Mouse (Mus musculus) testis, adult 2 months (tissue): ENCODE data around the gene Tmem132a. TPM values are rescaled to one million over a fixed set of nuclear protein-coding genes. Genes with fewer than 3 reads are reported as not detected.
A peak's percentile ranks its signal among the peaks of the same experiment; 100 is the strongest.

Source experiments
- H3K27ac ChIP-seq: fragments of 200-500 bp; 2 replicates; pipeline ENCODE4 v1.5.1; 2012; ENCODE audit warnings: low read depth, low read length; ENCODE audit not compliant: control insufficient read depth, insufficient read depth
- H3K27me3 ChIP-seq: fragments of 200-500 bp; 2 replicates; pipeline ENCODE4 v1.6.1; 2012; ENCODE audit warnings: mild to moderate bottlenecking, low read length, moderate library complexity; ENCODE audit not compliant: control insufficient read depth, insufficient read depth
- H3K36me3 ChIP-seq: fragments of 200-500 bp; 2 replicates; pipeline ENCODE4 v1.6.1; 2012; ENCODE audit warnings: mild to moderate bottlenecking, low read length; ENCODE audit not compliant: control insufficient read depth, insufficient read depth
- H3K4me1 ChIP-seq: fragments of 200-500 bp; 2 replicates; pipeline ENCODE4 v1.6.1; 2012; ENCODE audit warnings: low read length; ENCODE audit not compliant: control insufficient read depth, insufficient read depth
- H3K4me3 ChIP-seq: fragments of 200-500 bp; 2 replicates; pipeline ENCODE4 v1.5.1; 2012; ENCODE audit warnings: low read depth, mild to moderate bottlenecking, low read length, moderate library complexity, mixed read lengths; ENCODE audit not compliant: control insufficient read depth
- CTCF ChIP-seq: fragments of 200-500 bp; IDR thresholded peaks from 2 replicates; pipeline ENCODE4 v1.5.1; 2012; ENCODE audit warnings: low read depth, mild to moderate bottlenecking, inconsistent platforms, low read length, moderate library complexity; ENCODE audit not compliant: control insufficient read depth, insufficient read depth, insufficient replicate concordance
- POLR2A ChIP-seq: fragments of 200-500 bp; IDR thresholded peaks from 2 replicates; pipeline ENCODE4 v1.6.1; 2012; ENCODE audit warnings: low read depth, mild to moderate bottlenecking, inconsistent platforms, low read length, moderate library complexity; ENCODE audit not compliant: control insufficient read depth
- polyA plus RNA-seq: library from polyadenylated mRNA; depleted of rRNA; stranded (reverse); fragments of >200 nt; gene quantifications from 2 replicates; pipeline ENCODE4 v1.2.3, GENCODE M21; 2012

Tmem132a gene
- polyA plus RNA-seq, 1 experiment: 2.6 TPM

DNA sequence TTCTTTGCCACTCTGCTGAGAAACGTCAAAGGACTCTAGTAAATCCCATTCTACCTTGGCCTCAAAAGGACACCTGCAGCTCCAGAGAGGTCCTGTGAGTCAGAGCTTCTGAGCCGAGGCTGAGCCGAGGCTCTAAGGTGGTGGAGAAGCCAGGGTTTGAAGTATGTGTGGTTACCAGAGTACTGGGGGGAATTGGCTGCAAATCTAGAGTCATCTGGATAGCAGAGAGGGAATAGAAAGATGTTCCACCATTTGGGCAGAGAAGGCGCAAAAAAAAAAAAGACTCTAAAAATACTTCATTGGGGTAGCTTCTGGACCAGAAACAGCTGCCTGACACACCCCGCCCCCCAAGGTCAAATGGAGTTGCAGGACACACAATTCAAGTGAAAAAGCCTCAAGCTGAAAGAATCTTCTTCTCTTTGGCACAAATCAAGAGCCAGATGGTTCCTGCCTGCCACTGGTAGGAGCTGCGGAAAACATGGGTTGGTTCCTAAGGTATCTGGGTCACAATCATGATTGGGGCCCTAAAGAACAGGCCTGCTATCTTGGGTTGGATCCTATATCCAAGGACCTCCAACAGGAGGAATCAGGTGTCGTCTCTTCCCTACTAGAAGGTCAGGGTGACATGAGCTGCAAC is 8.6 kb upstream of the Tmem132a start:
- Histone ChIP-seq H3K4me1 (peaks cover 8% of the 10 kb centered on the region), H3K4me3 (no peak overlapping the region; the same call in 1 of the 2 replicates), H3K27me3 (no peaks in the 10 kb centered on the region), H3K36me3 (no peaks in the 10 kb centered on the region), H3K27ac (no peak overlapping the region)
- TF ChIP-seq CTCF: no peak
- TF ChIP-seq POLR2A: no peak

DNA sequence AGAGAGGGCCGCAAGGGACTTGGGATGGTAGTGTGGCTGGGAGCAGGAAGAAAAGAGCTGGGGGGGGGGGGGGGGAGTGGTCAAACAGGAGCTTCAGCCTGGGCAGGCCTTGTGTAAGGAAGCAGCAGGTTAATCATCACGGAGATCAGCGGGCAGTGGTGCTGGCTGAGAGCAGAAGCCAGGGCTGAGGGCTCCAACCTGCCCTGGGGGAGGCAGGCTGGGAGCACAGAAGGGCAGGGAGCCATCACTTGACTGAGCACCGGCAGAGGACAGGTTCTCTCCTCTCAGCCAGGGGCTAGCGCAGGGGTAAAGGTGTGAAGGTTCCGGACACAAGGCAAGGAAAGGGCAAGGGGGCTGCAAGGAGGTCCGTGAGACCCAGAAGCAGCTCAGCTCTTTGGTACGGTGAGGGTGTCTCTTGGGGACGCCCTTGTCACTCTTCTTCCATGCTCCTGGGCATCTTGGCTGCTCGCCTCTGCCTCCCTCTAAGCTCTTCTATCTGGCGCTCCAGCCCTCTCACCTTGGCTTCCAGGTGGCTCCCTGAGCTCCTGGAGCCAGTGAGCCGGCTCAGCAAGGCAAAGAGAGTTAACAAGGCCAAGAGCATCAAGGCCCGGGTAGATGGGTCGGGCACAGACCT is 1.7 kb upstream of the Tmem132a start:
- H3K36me3 ChIP-seq: no peaks in the 10 kb centered on the region
- TF ChIP-seq POLR2A (no peak), CTCF (no peak)
- H3K27ac ChIP-seq: no peak overlapping the region
- no peaks in the 10 kb centered on the region for H3K27me3 ChIP-seq
- H3K4me1 ChIP-seq: peaks cover 10% of the 10 kb centered on the region
- no peak overlapping the region for H3K4me3 ChIP-seq

DNA sequence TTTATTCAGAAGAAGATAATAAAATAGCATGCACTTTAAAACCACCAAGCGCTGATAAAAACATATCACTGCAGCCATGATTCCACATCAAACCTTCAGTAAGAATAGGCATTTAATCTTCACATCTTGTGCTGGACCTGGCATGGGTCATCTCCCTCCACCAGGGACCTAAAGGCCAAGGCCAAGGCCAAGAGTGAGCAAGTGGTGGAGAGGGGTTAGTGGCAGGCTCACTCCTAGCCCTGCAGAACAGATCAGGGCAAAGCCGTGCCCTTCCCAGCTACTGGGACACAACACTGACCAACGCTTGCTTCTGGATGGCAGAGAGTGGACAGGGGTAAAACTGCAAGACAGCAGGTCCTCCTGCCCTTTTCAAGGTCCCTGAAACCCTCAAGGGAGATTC is 936 bp upstream of the Tmem132a start:
- Histone ChIP-seq H3K36me3 (no peaks in the 10 kb centered on the region), H3K27me3 (no peaks in the 10 kb centered on the region), H3K4me3 (no peak overlapping the region), H3K27ac (no peak overlapping the region), H3K4me1 (peaks cover 10% of the 10 kb centered on the region)
- TF ChIP-seq POLR2A (no peak), CTCF (no peak)

DNA sequence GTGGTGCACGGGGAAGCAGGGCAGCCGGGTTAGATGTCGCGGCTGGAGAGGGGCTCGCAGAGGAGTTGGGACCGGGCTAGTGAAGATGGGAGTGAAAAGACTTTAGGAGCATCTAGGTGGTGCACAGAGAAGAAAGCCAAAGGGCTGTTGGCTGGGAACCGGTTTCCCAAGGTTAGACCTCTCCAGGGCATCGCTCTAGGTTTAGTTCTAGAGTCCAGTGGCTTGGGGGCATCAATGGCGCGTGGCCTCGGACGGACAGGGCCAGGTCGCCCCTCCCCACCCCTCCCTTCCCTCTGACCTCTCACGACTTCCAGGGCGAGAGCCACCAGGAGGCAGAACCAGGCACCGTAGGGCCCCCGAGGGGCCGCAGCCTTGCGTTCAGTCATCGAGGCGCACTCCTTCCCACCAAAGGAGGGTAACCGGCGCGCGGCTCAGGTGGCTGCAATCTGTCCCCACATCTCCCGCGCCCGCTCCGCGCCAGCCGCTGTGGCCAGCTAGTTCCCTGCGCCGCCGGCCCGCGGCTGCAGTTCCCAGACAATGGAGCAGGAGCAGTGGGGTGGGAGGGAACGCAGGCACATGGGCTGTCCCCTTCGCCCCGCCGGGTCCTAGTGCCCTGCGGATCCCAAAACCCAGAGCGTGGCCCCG is 377 bp downstream of the Tmem132a start:
- H3K4me1 ChIP-seq: peaks cover 10% of the 10 kb centered on the region
- peak overlapping the region; percentile 33 for H3K4me3 ChIP-seq
- no peaks in the 10 kb centered on the region for H3K27me3 ChIP-seq
- no peaks in the 10 kb centered on the region for H3K36me3 ChIP-seq
- H3K27ac ChIP-seq: no peak overlapping the region
- 0 out of 2 replicates have a peak, but pooled peaks have one; percentile 31 for TF ChIP-seq POLR2A
- TF ChIP-seq CTCF: no peak

DNA sequence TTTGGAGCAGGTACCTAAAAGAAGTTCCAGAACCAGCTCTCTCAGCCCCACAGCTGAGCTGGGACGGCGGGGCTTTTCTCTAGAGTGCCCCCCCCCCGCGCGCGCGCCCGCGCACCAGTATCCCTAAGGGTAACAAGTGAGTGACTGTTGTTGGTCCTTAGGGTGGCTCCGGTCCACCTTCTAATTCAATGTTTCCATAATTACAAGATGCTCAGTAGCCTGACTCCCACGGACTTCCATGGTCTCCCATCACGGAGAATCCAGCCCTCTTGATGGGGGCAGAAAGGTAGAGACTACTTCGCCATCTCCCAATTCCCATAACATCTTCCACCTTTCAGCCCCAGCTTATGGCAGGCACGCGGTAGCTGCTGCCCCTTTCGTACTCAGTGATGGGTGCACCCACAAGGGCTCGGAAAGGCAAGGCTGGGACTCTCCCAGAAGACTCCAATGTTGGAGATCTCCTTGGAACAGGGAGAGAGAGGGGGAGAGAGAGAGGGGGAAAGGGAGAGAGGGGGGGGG is 1.1 kb downstream of the Tmem132a start:
- Histone ChIP-seq H3K27ac (no peak overlapping the region), H3K27me3 (no peaks in the 10 kb centered on the region), H3K4me1 (peaks cover 10% of the 10 kb centered on the region), H3K36me3 (no peaks in the 10 kb centered on the region), H3K4me3 (no peak overlapping the region; the same call in 1 of the 2 replicates)
- TF ChIP-seq CTCF (no peak), POLR2A (no peak)

DNA sequence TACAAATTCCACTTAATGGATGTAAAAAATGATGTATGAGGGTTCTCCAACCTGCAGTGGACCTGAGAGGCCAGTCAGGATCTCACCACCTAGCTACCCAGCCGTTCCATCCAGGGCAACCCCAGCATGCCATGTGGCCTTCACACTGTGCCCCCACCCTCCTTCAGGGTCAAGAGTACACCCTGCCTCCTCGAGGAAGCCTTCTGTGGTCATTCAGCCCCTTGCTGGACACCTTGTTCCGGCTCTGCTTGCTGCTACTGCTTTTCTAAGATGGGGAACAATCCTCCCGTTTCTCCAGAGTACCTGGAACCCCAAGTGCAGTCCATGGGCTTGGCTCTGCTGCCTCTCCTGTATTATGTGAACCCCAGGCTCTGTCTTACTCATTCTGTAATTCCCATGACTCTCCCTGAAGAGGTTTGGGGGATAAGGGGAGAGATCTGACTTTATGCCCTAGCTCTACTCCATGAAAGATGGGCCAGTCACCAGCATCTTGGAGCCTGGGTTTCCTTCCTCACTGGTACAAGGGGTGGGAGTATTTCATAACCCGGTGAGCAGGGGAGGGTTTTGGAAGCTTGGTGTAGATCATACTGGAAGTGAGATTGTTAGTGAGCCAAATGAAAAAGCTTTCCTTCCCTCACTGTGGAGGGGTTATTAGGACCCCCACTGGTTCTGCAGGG is 1.7 kb downstream of the Tmem132a start:
- Histone ChIP-seq H3K27ac (no peak overlapping the region), H3K4me1 (peaks cover 10% of the 10 kb centered on the region), H3K4me3 (no peak overlapping the region), H3K27me3 (no peaks in the 10 kb centered on the region), H3K36me3 (no peaks in the 10 kb centered on the region)
- TF ChIP-seq CTCF (no peak), POLR2A (no peak)

DNA sequence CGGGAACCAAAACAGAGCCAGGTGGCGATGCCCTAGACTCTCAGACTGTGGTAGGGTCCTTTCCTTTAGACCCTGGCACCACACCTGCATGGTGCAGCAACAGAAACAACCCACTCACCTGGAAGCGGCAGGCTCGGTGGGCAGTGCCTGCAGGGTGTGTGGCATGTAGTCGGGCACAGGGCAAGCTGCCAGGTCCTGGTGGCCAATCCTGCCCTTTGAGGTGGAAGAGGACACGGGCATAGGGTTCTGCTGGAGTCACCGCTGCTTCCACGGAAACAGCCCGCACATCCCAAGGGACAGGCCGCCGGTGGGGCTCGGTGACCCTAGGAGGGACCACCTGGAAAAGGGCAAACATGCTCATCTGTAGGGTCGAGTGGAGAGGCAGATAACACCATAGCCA is 3.4 kb downstream of the Tmem132a start:
- Histone ChIP-seq H3K27ac (no peak overlapping the region), H3K4me3 (no peak overlapping the region), H3K4me1 (peaks cover 10% of the 10 kb centered on the region), H3K36me3 (no peaks in the 10 kb centered on the region), H3K27me3 (no peaks in the 10 kb centered on the region)
- TF ChIP-seq CTCF (no peak), POLR2A (no peak)
